Mouse (Mus musculus): ENCODE measurements around the gene Eng. TPM values are rescaled to one million over a fixed set of nuclear protein-coding genes. Genes with fewer than 3 reads are reported as not detected.

The Eng gene
- polyA plus RNA-seq, 1 experiment from 2014 or later, result 30.5 TPM

DNA sequence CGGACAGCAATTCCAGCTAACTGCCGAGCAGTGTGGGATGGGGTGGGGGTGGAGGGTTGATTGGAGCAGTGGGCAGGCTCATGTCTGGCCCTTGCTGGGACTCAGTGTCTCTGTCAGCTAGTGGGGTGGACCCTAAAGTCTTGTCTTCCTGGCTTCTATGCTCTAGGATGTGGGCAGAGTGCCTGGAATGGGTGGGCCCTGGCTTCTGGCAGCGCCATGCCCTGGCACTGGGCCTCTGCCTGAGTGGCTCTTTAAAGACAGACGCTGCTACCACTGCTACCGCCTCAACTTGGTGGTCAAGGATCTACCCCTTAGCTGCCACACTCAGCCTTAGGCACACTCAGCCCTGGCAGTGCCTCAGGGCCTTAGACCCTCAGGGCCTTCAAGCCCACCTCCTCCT lies 17.7 kb upstream of the Eng start:
- Histone ChIP-seq H3K9ac (0 out of 2 replicates have a peak overlapping the region, but pooled peaks have one; percentile 33), H3K4me1 (replicated peaks; ENCODE audit: control insufficient read depth, insufficient read depth, low read length) (peaks cover 36% of the 10 kb centered on the region), H3K27me3 (ENCODE audit: control insufficient read depth, insufficient read depth, low read length) (no peaks in the 10 kb centered on the region), H3K27ac (0 out of 2 replicates have a peak overlapping the region, but pooled peaks have one; percentile 32), H3K9me3 (ENCODE audit: control insufficient read depth, low read length) (no peaks in the 10 kb centered on the region), H3K4me2 (replicated peaks) (peak overlapping the region; percentile 24), H3K4me3 (replicated peaks; ENCODE audit: low read length) (no peak overlapping the region), H3K36me3 (replicated peaks; ENCODE audit: control insufficient read depth, insufficient read depth) (peaks cover 3% of the 10 kb centered on the region; the same call in 1 of the 2 replicates)
- ATAC-seq (ENCODE audit: low FRiP score), result peak; percentile 41
- WGBS, result 31% methylated on average over 5 of the region's 5 CpGs
- no peak for DNase-seq (ENCODE audit: low spot score)

- ATAC-seq (ENCODE audit: low FRiP score), result peak; percentile 49; the same call in 1 of the 2 replicates
- WGBS, result 25% methylated on average over 9 of the region's 9 CpGs
- Histone ChIP-seq H3K4me2 (replicated peaks) (peak overlapping the region; percentile 24), H3K27ac (peak overlapping the region; percentile 65), H3K27me3 (ENCODE audit: control insufficient read depth, insufficient read depth, low read length) (no peaks in the 10 kb centered on the region), H3K9me3 (ENCODE audit: control insufficient read depth, low read length) (no peaks in the 10 kb centered on the region), H3K36me3 (replicated peaks; ENCODE audit: control insufficient read depth, insufficient read depth) (peaks cover 3% of the 10 kb centered on the region; the same call in 1 of the 2 replicates), H3K4me3 (replicated peaks; ENCODE audit: low read length) (no peak overlapping the region), H3K4me1 (replicated peaks; ENCODE audit: control insufficient read depth, insufficient read depth, low read length) (peaks cover 35% of the 10 kb centered on the region), H3K9ac (peak overlapping the region; percentile 3; the same call in 1 of the 2 replicates)
- DNase-seq (ENCODE audit: low spot score), result peak; percentile 67
Measured at GRCm38 (mm10) chr2:32629276-32629976, 17.0 kb upstream of the Eng start.

GRCm38 (mm10) chr2:32630036-32630435 lies 16.4 kb upstream of the Eng start:
- 69% methylated on average over 8 of the region's 9 CpGs for WGBS
- no peak for DNase-seq (ENCODE audit: low spot score)
- Histone ChIP-seq H3K4me2 (replicated peaks) (peak overlapping the region; percentile 24), H3K27ac (no peak overlapping the region), H3K9me3 (ENCODE audit: control insufficient read depth, low read length) (no peaks in the 10 kb centered on the region), H3K4me3 (replicated peaks; ENCODE audit: low read length) (no peak overlapping the region), H3K27me3 (ENCODE audit: control insufficient read depth, insufficient read depth, low read length) (no peaks in the 10 kb centered on the region), H3K36me3 (replicated peaks; ENCODE audit: control insufficient read depth, insufficient read depth) (peaks cover 3% of the 10 kb centered on the region; the same call in 1 of the 2 replicates), H3K4me1 (replicated peaks; ENCODE audit: control insufficient read depth, insufficient read depth, low read length) (peaks cover 28% of the 10 kb centered on the region), H3K9ac (peak overlapping the region; percentile 3; the same call in 1 of the 2 replicates)
- no peak for ATAC-seq (ENCODE audit: low FRiP score)

DNA sequence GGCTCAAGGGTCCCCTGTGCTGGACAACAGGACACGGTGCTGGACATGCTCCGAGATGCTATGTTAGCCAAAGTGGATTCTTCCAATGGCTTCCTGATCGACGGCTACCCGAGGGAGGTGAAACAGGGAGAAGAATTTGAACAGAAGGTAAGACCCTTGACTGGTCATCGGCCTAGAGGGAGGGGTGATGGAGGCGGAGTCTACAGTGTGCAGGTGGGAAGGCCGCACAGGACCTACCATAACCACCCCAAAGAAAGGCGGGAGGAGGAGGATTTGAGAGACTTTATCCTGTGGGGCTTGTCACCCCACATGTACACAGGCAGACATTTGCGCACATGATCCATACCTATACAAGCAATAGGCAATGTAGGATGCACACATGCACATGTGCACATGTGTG lies 15.3 kb upstream of the Eng start:
- ATAC-seq (ENCODE audit: low FRiP score) (no peak), DNase-seq (ENCODE audit: low spot score) (no peak)
- Histone ChIP-seq H3K4me1 (replicated peaks; ENCODE audit: control insufficient read depth, insufficient read depth, low read length) (peaks cover 19% of the 10 kb centered on the region), H3K9me3 (ENCODE audit: control insufficient read depth, low read length) (no peaks in the 10 kb centered on the region), H3K27me3 (ENCODE audit: control insufficient read depth, insufficient read depth, low read length) (no peaks in the 10 kb centered on the region), H3K4me2 (replicated peaks) (no peak overlapping the region), H3K9ac (no peak overlapping the region), H3K4me3 (replicated peaks; ENCODE audit: low read length) (no peak overlapping the region), H3K27ac (no peak overlapping the region), H3K36me3 (replicated peaks; ENCODE audit: control insufficient read depth, insufficient read depth) (peaks cover 3% of the 10 kb centered on the region; the same call in 1 of the 2 replicates)
- 92% methylated on average over 10 of the region's 10 CpGs for WGBS

- Histone ChIP-seq H3K9ac (no peak overlapping the region), H3K27me3 (ENCODE audit: control insufficient read depth, insufficient read depth, low read length) (no peaks in the 10 kb centered on the region), H3K4me3 (replicated peaks; ENCODE audit: low read length) (no peak overlapping the region), H3K36me3 (replicated peaks; ENCODE audit: control insufficient read depth, insufficient read depth) (peaks cover 3% of the 10 kb centered on the region; the same call in 1 of the 2 replicates), H3K4me1 (replicated peaks; ENCODE audit: control insufficient read depth, insufficient read depth, low read length) (peaks cover 11% of the 10 kb centered on the region), H3K27ac (no peak overlapping the region), H3K4me2 (replicated peaks) (no peak overlapping the region), H3K9me3 (ENCODE audit: control insufficient read depth, low read length) (no peaks in the 10 kb centered on the region)
- DNase-seq (ENCODE audit: low spot score), result peak; percentile 81
- ATAC-seq (ENCODE audit: low FRiP score), result no peak
- WGBS, result 38% methylated on average over 7 of the region's 7 CpGs
Measured at GRCm38 (mm10) chr2:32631737-32632394, 14.5 kb upstream of the Eng start.

- 78% methylated on average over 5 of the region's 5 CpGs for WGBS
- peaks cover 3% of the 10 kb centered on the region; the same call in 1 of the 2 replicates for H3K36me3 ChIP-seq (replicated peaks; ENCODE audit: control insufficient read depth, insufficient read depth)
- H3K27ac ChIP-seq, result no peak overlapping the region
- DNase-seq (ENCODE audit: low spot score) (no peak), ATAC-seq (ENCODE audit: low FRiP score) (no peak)
- H3K4me3 ChIP-seq (replicated peaks; ENCODE audit: low read length), result no peak overlapping the region
- no peak overlapping the region for H3K4me2 ChIP-seq (replicated peaks)
- no peak overlapping the region for H3K9ac ChIP-seq
- H3K4me1 ChIP-seq (replicated peaks; ENCODE audit: control insufficient read depth, insufficient read depth, low read length), result peaks cover 9% of the 10 kb centered on the region
- no peaks in the 10 kb centered on the region for H3K9me3 ChIP-seq (ENCODE audit: control insufficient read depth, low read length)
- no peaks in the 10 kb centered on the region for H3K27me3 ChIP-seq (ENCODE audit: control insufficient read depth, insufficient read depth, low read length)
Measured at GRCm38 (mm10) chr2:32633660-32634059, 12.7 kb upstream of the Eng start.

DNA sequence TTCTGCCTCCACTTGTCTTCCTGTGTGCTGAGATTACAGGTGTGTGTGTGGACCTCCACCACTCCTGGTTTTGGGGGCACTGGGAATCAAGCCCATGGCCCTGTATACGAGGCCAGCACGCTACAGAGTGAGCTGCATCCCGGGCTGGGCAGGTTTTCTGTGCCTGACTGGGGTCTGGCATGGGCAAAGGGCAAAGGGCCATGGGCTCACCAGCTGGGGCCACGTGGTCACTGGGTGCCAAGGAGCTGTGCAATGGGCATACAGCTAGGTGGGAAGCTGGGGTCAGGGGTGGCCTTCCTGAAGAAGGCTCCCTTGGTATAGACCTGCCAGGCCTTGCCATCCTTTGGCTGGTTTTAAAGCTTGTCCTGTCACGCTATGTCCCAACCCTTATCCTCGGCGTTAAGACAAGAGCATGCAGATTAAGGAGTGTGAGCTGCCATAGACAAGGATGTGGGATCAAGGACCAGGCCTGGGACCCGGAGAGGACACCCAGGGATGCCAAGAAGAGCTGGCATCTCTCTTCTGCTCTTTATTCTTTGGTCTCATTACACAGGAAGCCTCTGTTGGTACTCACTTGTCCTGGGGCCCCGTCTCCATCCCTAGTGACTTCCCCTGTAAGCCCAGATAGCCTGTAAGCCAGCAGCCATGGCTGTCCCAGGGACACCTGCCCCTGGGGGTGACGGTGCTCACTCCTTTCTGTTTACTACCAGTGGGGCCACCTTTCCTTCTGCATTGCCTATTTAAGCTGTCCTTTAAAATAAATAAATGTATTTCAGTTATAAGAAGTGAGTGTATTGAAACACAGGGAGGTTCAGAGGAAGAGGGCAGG lies 11.9 kb upstream of the Eng start:
- Histone ChIP-seq H3K4me2 (replicated peaks) (no peak overlapping the region), H3K4me1 (replicated peaks; ENCODE audit: control insufficient read depth, insufficient read depth, low read length) (peaks cover 2% of the 10 kb centered on the region; the same call in 1 of the 2 replicates), H3K36me3 (replicated peaks; ENCODE audit: control insufficient read depth, insufficient read depth) (peaks cover 3% of the 10 kb centered on the region; the same call in 1 of the 2 replicates), H3K27ac (no peak overlapping the region), H3K9me3 (ENCODE audit: control insufficient read depth, low read length) (no peaks in the 10 kb centered on the region), H3K4me3 (replicated peaks; ENCODE audit: low read length) (no peak overlapping the region), H3K9ac (no peak overlapping the region), H3K27me3 (ENCODE audit: control insufficient read depth, insufficient read depth, low read length) (no peaks in the 10 kb centered on the region)
- DNase-seq (ENCODE audit: low spot score), result no peak
- 85% methylated on average over 10 of the region's 10 CpGs for WGBS
- no peak for ATAC-seq (ENCODE audit: low FRiP score)

DNA sequence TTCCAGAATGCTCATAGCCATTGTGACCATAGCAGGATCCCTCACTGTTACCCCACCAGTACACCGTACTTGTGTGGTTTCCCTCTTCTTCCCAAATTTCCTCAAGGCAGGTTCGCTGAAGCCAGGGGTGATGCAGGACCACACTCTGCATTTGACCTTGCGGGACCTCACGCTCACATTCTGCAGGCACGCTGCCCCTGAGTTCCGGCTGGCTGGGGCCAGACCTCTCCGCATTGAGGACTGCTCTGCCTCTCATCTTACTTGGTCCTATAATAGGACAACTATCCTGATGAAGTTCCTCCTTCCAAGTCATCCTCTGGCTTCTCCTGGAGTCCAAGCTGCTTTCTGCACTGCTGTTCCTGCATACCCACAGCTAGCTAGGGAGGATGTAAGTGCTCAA lies 9.8 kb upstream of the Eng start:
- Histone ChIP-seq H3K4me2 (replicated peaks) (no peak overlapping the region), H3K9ac (no peak overlapping the region), H3K27ac (no peak overlapping the region), H3K27me3 (ENCODE audit: control insufficient read depth, insufficient read depth, low read length) (no peaks in the 10 kb centered on the region), H3K9me3 (ENCODE audit: control insufficient read depth, low read length) (no peaks in the 10 kb centered on the region), H3K4me1 (replicated peaks; ENCODE audit: control insufficient read depth, insufficient read depth, low read length) (no peaks in the 10 kb centered on the region), H3K4me3 (replicated peaks; ENCODE audit: low read length) (no peak overlapping the region), H3K36me3 (replicated peaks; ENCODE audit: control insufficient read depth, insufficient read depth) (no peaks in the 10 kb centered on the region; the same call in 1 of the 2 replicates)
- DNase-seq (ENCODE audit: low spot score) (no peak), ATAC-seq (ENCODE audit: low FRiP score) (no peak)
- WGBS, result 91% methylated on average over 7 of the region's 7 CpGs

All from hindbrain, embryonic 14.5 days (tissue).